Mouse (Mus musculus) right cerebral cortex, adult 2 months (tissue): ENCODE results near the gene Gm9837.
"Not testable (repeated sequence)": the region's sequence is repeated elsewhere in the genome, so short reads cannot be mapped to it uniquely, and the experiment has no call there.

Experiments
- DNase-seq, 2 experiments: peaks; one replicate each; pipeline ENCODE4 v3.0.0; 2021 to 2022; ENCODE audit warnings: low spot score in 2 of 2

Gm9837 gene

DNA sequence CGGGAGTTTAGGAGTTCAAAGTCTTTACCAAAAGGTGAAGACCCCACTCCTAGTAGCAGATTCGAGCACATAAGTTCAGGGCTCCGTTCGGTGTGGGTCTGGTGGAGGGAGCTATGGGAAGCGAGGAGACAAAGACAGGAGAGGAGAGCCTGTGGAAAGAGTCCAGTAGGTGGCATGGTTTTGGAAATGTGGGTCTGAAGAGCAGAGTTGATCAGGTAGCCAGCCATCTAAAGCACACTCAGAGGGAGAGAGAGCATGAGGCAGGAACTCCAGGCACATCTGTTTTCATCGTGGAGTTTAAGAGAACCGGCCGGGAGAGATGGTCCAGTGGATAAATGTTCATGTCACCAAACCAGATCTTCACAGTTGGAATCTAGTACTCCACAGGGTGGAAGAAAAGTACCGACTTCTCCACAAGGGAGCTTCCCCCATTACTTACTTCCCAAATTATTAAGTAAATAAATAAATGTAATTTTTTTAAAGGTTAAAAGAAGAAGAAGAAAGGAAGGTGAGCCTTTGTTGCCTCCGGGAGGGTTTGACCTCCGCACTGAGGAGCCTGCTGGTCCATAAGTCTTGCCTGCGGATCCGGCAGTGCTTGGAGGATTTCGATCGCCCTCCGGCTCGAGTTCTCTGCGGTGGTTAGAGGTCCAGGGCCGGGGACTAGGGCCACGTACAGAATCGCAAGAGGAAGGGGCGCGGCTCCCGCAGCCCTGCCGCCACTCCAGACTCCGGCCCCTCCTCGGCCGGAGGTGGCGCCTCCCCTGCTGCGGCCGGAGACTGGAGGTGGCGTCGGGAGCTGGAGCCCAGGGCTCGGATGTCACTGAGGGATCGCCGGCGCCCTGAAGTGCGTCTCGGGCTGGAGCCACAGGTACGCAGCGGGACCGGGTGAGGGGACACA lies 13.6 kb downstream of the Gm9837 start, which contains the start of the genes Gm10447 and Shroom1:
Gm10447 (minus strand) TSS at position 637 of the 898 bp plus-strand sequence.
Shroom1 (plus strand) TSS at position 732 of the 898 bp plus-strand sequence.
- peak in 1 of 2 experiments; percentile 35 for DNase-seq

DNA sequence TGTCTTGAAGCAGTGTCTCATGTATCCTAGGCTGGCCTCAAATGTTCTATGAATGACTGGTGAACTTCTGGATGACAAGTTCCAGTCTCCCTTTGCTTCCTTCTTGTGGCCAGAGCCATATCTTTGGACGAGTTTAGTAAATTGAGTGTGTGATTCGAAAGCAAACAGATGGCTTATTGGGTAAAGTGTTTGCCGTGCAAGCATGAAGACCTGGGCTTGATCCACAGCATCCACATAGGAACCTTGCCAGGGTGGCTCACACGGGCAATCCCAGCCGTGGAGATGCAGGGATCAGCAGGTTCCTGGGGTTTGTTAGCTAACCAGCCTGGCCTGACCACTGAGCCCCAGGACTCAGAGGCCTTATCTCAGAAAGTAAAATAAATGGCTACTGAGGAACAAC lies 17.2 kb downstream of the Gm9837 start:
- DNase-seq = no peak

DNA sequence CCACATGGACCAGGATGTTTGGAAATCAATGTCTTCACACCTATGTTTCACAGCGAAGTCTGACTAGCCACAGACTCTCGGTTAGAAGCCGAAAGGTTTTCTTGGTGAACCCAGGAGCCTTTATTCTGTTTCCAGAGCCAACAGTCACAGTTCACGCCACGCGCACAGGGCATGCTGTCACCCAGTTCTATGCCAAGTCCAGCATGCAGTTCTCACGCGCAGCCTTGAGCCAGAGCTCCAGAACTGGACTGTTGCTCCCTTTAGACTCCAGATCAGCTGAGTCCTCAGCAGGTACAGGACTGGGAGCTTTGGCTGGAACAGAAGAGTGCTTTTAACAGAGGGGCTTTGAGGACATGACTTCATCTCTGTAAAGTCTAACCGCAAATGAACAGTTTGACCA lies 17.9 kb downstream of the Gm9837 start:
- no peak for DNase-seq

DNA sequence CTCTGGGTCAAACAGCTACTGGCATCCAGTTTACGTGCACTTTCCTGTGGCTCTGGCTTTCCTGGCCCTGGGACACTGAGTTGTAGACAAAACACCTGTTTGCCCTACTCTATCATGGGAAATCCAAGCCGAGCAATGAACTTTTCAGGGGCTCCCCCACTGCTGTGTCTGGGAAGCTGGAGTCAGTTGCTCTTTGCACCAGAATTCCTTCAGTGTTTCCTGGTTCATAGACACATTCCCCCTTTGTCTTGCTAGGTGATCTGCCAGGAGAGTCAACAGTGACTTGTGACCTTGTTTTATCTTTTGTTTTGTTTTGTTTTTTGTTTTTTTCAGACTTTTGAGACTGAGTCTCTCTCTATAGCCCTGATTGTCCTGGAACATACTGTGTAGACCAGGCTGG lies 18.9 kb downstream of the Gm9837 start:
- DNase-seq = no peak

DNA sequence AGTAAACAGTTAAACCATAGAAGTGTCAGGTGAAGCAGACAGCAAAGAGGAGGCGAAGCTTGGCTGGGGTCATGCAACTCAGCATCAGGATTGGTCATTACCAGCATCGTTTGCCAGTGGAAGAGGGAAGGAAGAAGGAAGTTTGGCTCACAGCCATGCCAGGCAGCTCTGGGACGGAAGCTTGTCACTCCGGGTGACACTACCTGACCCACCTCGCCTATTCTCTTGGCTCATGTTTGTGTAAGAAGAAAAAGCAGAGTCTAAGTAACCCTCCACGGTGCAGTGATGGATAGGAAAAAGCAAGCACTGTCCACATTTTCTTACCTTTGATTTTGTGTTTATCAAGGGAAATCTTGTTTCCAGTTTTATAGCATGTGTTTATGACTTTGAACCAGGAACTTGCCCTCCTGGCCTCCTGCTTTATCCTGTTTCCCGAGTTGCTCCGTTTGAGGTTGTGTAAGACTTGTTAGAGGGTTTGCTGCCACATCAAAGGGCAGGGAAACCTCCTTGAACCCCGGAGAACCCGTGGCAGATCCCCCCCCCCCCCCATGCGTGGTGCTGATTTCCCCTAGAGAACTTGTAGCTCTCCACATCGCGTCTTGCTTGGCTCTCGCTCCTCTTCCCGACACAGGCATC lies 20.1 kb downstream of the Gm9837 start:
- DNase-seq = no peak

DNA sequence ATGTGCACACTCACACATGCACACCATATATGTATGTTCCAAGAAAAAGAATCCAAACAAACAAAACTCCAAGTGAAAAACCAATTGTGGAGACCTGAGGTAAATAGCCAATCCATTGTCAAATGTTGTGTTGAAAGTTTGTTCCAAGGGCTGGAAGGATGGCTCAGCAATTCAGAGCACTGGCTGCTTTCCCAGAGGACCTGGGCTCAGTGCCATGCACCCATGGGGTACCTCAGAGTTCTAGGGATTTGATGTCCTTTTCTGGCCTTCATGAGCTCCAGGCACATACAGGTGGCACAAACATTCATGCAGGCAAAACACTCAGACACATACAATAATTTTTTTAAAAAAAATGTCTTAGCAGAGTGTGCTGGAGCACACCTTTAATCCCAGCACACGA lies 21.8 kb downstream of the Gm9837 start:
- DNase-seq = no peak

DNA sequence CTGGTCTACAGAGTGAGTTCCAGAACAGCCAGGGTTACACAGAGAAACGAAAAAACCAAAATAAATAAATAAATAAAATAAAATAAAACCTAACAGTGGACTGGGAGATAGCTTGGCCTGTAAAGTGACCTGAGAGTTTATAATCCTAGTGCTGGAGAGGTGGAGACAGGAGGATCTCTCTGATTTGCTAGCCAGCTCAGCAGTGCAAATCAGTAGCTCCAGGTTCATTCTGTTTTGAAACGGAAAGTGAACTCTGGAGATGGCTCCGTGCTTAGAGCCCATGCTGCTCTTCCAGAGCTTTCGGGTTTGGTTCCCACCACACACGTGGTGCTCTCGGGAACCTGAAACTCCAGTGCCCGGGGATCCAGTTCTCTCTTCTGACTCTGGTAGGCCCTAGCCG lies 22.3 kb downstream of the Gm9837 start:
- DNase-seq = no peak

DNA sequence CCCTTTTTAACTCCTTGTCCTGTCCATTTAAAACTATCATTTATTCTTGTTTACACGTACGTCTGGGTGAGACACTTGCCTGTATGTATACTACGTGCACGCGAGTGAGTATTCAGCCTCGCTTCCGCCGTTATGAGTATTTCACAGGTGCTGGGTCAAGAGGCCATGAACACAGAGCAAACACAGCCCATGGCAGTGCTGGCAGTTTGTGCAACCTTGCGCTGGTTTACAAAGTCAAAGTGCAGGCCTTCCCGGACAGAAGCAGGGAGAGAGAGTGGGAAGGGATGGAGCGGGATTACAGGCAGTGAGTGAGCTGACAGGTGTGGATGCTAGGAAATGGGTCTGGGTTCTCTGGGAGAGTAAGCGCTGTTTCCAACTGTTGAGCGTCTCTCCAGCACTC lies 24.1 kb downstream of the Gm9837 start:
- no peak for DNase-seq

DNA sequence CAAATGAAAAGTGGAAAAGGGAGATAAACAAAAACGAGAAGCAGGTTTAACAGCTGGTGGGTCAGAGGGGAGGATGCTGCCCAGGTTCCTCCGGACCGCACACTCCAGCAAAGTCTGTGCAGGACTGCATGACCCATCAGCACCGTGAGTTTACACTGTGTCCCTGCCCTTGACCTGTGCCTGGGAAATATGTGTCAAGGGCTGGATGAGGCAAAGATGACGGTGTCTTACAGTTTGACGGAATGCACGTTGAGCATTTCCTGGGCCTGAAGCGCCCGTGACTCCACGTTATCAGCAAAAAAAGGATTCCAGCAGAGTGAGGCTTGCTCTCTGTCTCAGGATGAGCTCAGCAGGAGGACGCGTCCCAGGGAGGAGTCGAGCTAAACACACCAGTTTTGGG lies 24.7 kb downstream of the Gm9837 start:
- DNase-seq = no peak

DNA sequence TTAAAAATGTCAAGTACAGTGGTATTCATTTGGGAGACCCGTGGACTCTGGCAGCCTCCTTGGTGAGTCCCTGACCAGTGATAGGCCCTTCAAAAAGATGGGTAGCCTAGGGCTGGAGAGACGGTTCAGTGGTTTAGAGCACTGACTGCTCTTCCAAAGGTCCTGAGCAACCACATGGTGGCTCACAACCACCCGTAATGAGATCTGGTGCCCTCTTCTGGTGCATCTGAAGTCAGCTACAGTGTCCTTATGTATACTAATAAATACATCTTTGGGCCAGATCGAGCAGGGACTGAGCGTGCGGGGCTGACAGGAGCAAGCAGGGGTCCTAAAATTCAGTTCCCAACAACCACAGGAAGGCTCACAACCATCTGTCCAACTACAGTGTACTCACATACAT lies 26.4 kb downstream of the Gm9837 start:
- DNase-seq = no peak

DNA sequence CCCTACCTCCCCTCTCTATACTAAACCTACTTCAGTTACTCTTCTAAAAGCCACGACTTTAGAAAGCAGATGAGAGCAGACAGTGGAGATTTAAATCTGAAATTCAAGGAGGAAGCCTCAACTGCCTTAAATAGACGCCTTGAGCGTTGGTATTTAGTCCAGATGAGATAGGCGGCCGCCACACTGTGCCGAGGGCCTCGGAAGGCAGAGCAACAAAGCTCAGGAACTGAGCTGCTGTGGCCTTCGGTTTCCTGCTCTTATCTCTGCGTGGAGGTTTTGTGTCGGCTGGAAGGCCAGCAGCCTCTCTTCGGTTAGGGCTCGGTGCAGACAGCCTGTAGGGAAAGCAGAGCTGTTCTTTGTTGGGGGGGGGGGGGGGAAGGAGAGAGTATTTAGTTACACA lies 28.4 kb downstream of the Gm9837 start:
- DNase-seq = no peak

DNA sequence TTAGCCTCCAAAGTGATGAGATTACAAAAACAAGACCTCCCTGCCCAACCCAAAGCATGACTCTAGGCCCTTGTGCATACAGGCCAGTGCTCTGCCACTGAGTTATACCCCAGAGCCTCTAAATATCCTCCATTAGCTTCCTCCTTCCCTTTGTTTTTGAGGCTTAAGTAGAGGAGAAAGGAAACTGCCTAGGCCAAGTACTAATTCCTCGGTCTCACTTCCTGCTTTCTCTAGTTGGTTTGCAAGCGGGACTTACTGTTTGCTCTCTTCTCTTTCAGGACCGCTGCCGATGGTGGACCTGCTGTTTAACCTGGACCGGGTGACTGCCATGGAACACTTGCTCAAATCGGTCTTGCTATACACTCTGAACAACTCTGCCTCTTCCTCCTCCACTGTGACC lies 33.9 kb downstream of the Gm9837 start:
- no peak for DNase-seq

DNA sequence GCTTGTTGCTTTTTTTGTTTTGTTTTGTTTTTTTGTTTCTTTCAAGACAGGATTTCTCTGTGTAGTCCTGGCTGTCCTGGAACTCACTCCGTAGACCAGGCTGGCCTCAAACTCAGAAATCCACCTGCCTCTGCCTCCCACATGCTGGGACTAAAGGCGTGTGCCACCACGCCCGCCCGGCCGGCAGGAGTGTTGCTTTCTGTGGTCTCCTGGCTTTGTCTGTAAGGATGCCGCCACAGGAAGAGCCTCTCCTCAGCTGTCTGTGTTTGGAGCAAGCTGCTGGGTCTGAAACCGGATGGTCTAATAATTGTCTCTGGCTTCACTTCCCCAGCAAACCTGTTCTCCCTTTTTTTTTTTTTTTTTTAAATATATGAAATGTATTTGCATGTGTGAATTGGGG lies 34.8 kb downstream of the Gm9837 start:
- no peak for DNase-seq

DNA sequence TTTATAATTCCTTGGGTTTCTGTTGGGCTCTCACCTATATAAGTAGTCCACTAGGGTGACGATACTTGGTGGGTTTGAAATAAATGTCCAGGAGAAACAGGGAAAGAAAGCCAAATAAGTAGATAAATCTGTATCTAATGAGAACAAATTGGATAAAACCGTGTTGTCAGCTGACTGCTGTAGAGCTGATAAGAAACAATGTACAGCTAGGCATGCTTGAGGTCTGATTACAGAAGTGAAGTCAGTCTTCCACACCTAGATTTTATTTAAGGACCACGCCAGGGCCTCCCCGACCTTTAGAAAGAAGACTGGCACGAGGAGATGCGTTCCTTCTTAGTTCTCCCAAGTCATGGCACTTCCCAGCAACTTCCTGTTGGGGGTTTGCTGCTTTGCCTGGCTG lies 37.2 kb downstream of the Gm9837 start:
- DNase-seq = no peak

DNA sequence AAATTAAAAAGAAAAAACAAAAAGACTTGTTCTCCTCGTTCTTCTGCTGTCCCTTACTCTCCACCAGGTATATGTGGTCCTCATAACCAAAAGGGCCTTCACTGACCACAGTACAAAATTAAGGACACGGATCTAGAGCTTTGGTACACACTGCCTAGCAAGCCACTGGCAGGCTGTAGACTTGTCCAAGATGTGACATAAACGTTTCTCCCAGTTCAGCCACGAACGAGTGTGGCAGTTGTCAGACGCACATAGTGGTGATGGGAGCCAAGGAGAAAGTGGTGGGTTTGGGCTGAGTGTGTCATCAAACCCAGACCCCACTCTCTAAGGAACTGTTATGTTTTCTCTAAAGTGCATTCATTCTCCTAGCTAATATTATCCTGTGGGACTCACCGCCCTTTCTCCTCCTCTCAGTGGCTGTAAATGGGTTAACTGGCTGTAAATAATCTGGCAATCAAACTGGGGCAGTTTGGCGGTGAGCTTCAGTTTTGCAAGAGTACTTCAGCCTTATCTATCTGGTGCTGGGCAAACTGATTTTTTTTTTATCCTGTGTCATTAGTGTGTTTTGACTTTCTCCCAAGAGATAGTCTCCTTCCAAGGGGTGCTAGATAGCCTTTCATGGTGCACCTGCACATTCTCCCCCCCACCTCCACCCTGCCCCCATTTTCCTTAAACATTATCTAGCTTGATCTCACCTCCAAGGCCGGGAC lies 38.8 kb downstream of the Gm9837 start:
- DNase-seq = no peak

DNA sequence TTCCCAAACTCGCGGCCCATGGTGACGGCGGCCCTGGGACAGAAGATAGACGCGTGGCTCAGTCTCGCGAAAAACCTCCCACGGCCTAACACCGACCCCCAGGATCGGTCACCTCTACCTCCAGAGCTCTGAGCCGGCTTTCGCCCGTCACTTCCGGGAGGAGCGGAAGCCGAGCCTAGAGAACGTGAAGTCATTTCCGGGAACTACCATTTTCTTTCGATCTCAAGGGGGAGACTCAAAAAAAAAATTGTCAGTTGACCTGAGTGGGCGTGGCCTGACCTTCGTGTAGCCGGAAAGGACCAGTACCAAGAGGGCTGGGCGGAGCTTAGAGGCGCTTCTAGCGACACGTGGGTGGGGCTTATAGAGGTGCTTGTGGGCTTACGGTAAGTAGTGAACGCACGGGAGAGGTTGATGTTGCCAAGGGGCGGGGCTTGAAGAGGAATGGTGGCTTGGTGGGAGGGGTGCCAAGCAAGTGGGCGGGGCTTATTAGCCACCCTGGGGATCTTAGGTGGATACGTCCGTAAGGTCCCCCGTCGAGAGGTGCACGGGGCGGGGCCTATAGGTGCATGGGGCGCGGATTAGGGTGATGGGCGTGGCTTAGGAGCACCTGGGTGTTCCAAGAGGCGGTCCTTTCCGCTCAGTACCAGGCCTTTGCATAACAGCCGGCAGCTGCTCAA lies 39.5 kb downstream of the Gm9837 start, which contains the start of the genes Uqcrq and Gdf9:
Uqcrq (minus strand) TSS at position 162 of the 677 bp plus-strand sequence.
Gdf9 (plus strand) TSS at position 354 of the 677 bp plus-strand sequence.
- peak; percentile 98 to 100 for DNase-seq

DNA sequence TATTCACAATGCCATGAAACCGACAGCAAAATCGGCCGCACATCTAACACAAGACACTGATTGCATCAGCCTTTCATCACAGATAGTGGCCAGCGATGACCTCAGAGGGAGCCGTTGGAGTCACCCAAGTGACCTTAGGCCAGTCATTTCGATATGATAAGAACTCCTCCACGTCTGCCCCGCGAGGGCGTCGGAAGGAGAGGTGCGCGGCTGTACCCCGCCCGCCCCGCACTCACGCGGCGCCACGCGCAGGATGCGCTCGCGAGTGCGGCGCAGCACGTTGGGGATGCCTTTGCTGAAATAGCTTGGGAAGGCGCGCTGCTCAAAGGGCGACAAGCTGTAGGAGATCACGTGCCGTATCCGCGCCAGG lies 40.0 kb downstream of the Gm9837 start:
- no peak for DNase-seq

DNA sequence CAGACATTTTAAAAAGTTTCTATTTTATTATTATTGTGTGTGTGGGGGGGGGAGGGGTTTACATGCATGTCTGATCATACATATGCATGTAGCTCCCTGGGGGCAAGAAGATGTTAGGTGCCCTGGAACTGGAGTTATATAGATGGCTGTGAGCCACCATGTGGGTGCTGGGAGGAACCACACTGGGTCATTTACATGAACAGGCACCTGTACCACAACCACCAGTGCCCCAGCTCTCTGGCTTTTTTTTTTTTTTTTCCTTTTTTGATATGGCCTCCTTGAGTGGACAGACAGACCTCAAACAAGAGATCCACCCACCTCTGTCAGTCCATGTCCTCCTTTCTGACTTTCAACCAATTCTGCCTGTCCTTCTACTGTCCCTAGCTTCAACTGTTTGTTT lies 41.1 kb downstream of the Gm9837 start:
- DNase-seq = no peak

DNA sequence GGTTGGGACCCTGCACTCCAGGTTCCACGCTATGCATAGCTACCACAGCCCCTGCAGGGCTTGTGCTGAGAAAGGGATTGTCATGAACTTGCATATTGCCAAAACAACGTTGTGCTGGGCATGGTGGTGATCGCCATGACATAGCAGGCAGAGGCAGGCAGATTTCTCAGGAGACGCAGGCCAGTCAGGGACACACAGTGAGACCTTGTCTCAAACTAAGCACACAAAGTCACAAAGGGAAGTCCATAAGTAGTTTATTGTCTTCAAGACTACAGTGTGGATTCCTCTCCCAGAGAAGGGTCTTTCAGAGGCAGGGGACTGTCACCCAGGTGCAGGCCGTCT lies 41.6 kb downstream of the Gm9837 start:
- no peak for DNase-seq

DNA sequence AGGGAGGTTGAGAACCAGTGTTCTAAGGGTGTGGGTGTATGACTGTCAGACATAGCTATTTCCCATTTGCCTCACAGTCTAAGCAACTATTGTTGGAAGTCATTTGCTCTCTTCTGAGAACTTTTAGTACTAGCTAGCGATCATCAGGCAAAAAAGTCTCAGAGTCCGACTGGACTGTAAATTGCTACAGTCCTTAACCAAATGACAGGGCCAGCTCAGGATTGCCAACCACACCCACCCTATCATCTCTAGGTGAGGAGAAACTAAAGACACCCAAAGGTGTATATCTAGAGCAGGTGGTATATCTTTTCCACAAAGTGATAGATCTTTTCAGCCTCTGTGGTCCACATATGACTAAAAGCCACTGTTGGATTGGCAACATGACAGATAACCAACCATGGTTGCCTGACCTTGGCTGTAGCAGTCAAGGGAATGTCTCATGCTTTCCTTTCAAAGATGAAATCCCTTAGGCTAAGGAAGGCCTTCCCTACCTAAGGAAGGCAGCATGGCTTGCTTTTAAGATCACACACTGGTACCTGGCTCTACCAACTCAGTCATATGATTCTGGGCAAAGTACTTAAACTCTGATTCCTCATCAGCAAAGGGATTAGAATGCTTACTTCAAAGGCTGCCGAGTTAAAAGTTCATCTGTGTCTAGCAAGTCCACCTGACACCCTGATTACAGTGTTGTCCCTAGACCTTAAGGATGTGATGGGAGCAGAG lies 42.1 kb downstream of the Gm9837 start:
- no peak for DNase-seq

DNA sequence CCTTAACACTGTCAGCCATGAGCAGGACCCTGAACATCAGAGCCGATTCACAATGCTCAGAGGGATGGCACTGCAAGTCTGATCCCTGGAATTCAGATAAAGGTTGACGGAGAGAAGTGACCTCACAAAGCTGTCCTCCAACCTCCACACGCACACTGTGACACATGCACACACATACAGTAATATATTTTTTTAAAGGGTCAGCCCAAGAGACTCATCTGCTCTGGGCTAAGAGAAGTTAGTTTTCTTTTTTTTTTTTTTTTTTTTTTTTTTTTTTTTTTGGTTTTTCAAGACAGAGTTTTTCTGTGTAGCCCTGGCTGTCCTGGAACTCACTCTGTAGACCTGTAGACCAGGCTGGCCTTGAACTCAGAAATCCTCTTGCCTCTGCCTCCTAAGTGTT lies 43.4 kb downstream of the Gm9837 start:
- DNase-seq = not testable (repeated sequence)
